Comparison of ENCODE assay signal across 25 mouse cellular contexts in genomic region chr14:123202848-123203247, GRCm38 (mm10).
DNase-seq lines count a peak whose midpoint lies in the region; ATAC-seq and TF ChIP-seq lines count a peak whose summit lies in the region.
"Had no signal": no experiment of that assay in that cellular context is flagged by ENCODE, and none has a peak within 500 bp of the region (broad histone marks: within the 10 kb centered on the region; RNA-seq: fewer than 3 reads in every experiment).

No protein-coding gene starts in this region.

- no peak overlapping the region for H3K4me2 ChIP-seq in hindbrain, embryonic 13.5 days
- no peak overlapping the region; the same call in 1 of the 2 replicates for H3K4me2 ChIP-seq in lung, embryonic 14.5 days
- H3K4me2 ChIP-seq: embryonic facial prominence, embryonic 12.5 days; midbrain, embryonic 13.5 days had no signal

- no peak for DNase-seq in hindbrain, embryonic 10.5 days (ENCODE audit: low spot score)
- no peak for DNase-seq in lung, embryonic 14.5 days
- DNase-seq in lung, adult 2 months, result no peak
- DNase-seq in MEL (ENCODE audit: low read depth, low spot score) (peak; percentile 56), MEL-GATA-1-ER (ENCODE audit: extremely low read depth, low read depth) (peak; percentile 32)
- no peak for DNase-seq in kidney, adult 9 months
- no peak for DNase-seq in adrenal gland, adult 18-20 months (ENCODE audit: low spot score in 2 of 2)
- DNase-seq: adrenal gland, postnatal 14 days; B cell, adult 2 months; cerebellum, adult 11-12 months; cerebellum, adult 9-11 months; embryo, embryonic 11 days; gastrocnemius, postnatal 10 days; kidney, adult 2 months; kidney, postnatal 10 days; liver; lung, postnatal 4 days had no signal

- no peak for ATAC-seq in hindbrain, embryonic 13.5 days (ENCODE audit: low FRiP score)
- no peak for ATAC-seq in lung, embryonic 14.5 days (ENCODE audit: insufficient read depth)
- ATAC-seq: intestine, embryonic 15.5 days had no signal

- H3K79me2 ChIP-seq in MEL (ENCODE audit: control insufficient read depth, insufficient read depth, low read length, poor library complexity), result no peaks in the 10 kb centered on the region

- peaks cover 21% of the 10 kb centered on the region for H3K4me1 ChIP-seq in hindbrain, embryonic 13.5 days (replicated peaks)
- no peaks in the 10 kb centered on the region for H3K4me1 ChIP-seq in hindbrain, embryonic 10.5 days (replicated peaks)
- H3K4me1 ChIP-seq in lung, embryonic 14.5 days (ENCODE audit: insufficient read depth), result peaks cover 4% of the 10 kb centered on the region; the same call in 1 of the 2 replicates
- no peaks in the 10 kb centered on the region for H3K4me1 ChIP-seq in lung, adult 2 months (ENCODE audit: control insufficient read depth, insufficient read depth, low read length)
- peaks cover 2 to 16% of the 10 kb centered on the region in 2 experiments; a peak in 3 of 4 replicates for H3K4me1 ChIP-seq in MEL (ENCODE audit: control insufficient read depth in 1 of 2, insufficient read depth in 2 of 2, low read length in 2 of 2)
- H3K4me1 ChIP-seq: embryonic facial prominence, embryonic 12.5 days; intestine, embryonic 15.5 days; megakaryocyte, embryonic 14.5 days; stomach, embryonic 15.5 days had no signal

- H3K27me3 ChIP-seq in hindbrain, embryonic 13.5 days, result no peaks in the 10 kb centered on the region
- no peaks in the 10 kb centered on the region for H3K27me3 ChIP-seq in hindbrain, embryonic 10.5 days (ENCODE audit: insufficient read depth, poor library complexity, severe bottlenecking)
- no peaks in the 10 kb centered on the region for H3K27me3 ChIP-seq in lung, embryonic 14.5 days (ENCODE audit: insufficient read depth, low read length)
- H3K27me3 ChIP-seq in MEL (ENCODE audit: control insufficient read depth in 1 of 2, insufficient read depth in 2 of 2, low read length in 2 of 2), result no peaks in the 10 kb centered on the region; a peak in 1 of 4 replicates
- H3K27me3 ChIP-seq: embryonic facial prominence, embryonic 12.5 days; heart, embryonic 13.5 days; intestine, embryonic 15.5 days; megakaryocyte, embryonic 14.5 days; midbrain, embryonic 13.5 days; stomach, embryonic 15.5 days had no signal

- no peak for TF ChIP-seq RAD21 in MEL (IDR thresholded peaks at IDR 0.05; ENCODE audit: low read depth, low read length)

- no peak overlapping the region for H3K9ac ChIP-seq in hindbrain, embryonic 13.5 days
- no peak overlapping the region for H3K9ac ChIP-seq in lung, embryonic 14.5 days
- H3K9ac ChIP-seq in MEL (ENCODE audit: control insufficient read depth, low read depth, low read length, poor library complexity, severe bottlenecking), result no peak overlapping the region
- H3K9ac ChIP-seq: embryonic facial prominence, embryonic 12.5 days; heart, embryonic 13.5 days; intestine, embryonic 15.5 days; liver, embryonic 14.5 days; midbrain, embryonic 13.5 days; stomach, embryonic 15.5 days had no signal

- no peak for TF ChIP-seq CTCF in lung, embryonic 14.5 days (IDR thresholded peaks at IDR 0.05; ENCODE audit: low read depth)
- TF ChIP-seq CTCF in lung, adult 2 months (IDR thresholded peaks at IDR 0.05; ENCODE audit: insufficient read depth, low read length), result no peak
- TF ChIP-seq CTCF in MEL (IDR thresholded peaks at IDR 0.05 in 2 of 3, conservative IDR thresholded peaks at IDR 0.05 in 1 of 3; ENCODE audit: control insufficient read depth in 1 of 3, insufficient read depth in 1 of 3, low read depth in 2 of 3, low read length in 3 of 3, poor library complexity in 1 of 3, severe bottlenecking in 1 of 3), result no peak

- H3K27ac ChIP-seq in hindbrain, embryonic 13.5 days, result peak overlapping the region; percentile 78; the same call in 1 of the 2 replicates
- no peak overlapping the region for H3K27ac ChIP-seq in hindbrain, embryonic 10.5 days
- H3K27ac ChIP-seq in lung, embryonic 14.5 days (ENCODE audit: low read depth), result 0 out of 2 replicates have a peak overlapping the region, but pooled peaks have one; percentile 10
- H3K27ac ChIP-seq in MEL (ENCODE audit: control insufficient read depth, low read depth, low read length), result no peak overlapping the region
- H3K27ac ChIP-seq: embryonic facial prominence, embryonic 12.5 days; intestine, embryonic 15.5 days; liver, embryonic 14.5 days; midbrain, embryonic 13.5 days; stomach, embryonic 15.5 days had no signal

- TF ChIP-seq POLR2A in lung, adult 2 months (IDR thresholded peaks at IDR 0.05; ENCODE audit: borderline replicate concordance, extremely low read depth, low read depth, low read length), result no peak
- no peak for TF ChIP-seq POLR2A in MEL (IDR thresholded peaks at IDR 0.05; ENCODE audit: control insufficient read depth in 1 of 2, insufficient read depth in 1 of 2, low read depth in 1 of 2, low read length in 2 of 2, poor library complexity in 1 of 2)

- TF ChIP-seq EP300 in MEL (IDR thresholded peaks at IDR 0.05; ENCODE audit: low read depth in 1 of 2, low read length in 2 of 2), result peak; percentile 80 to 86

- no peaks in the 10 kb centered on the region for H3K36me3 ChIP-seq in hindbrain, embryonic 13.5 days
- no peaks in the 10 kb centered on the region for H3K36me3 ChIP-seq in hindbrain, embryonic 10.5 days
- H3K36me3 ChIP-seq in lung, embryonic 14.5 days (ENCODE audit: insufficient read depth), result no peaks in the 10 kb centered on the region
- peaks cover 0 to 6% of the 10 kb centered on the region in 2 experiments; a peak in 2 of 4 replicates for H3K36me3 ChIP-seq in MEL (ENCODE audit: control insufficient read depth in 1 of 2, insufficient read depth in 2 of 2, low read length in 2 of 2)
- H3K36me3 ChIP-seq: embryonic facial prominence, embryonic 12.5 days; heart, embryonic 13.5 days; intestine, embryonic 15.5 days; midbrain, embryonic 13.5 days; stomach, embryonic 15.5 days had no signal

- H3K4me3 ChIP-seq in hindbrain, embryonic 13.5 days, result no peak overlapping the region
- no peak overlapping the region for H3K4me3 ChIP-seq in hindbrain, embryonic 10.5 days
- no peak overlapping the region for H3K4me3 ChIP-seq in lung, embryonic 14.5 days (ENCODE audit: low read depth, low read length)
- H3K4me3 ChIP-seq in lung, adult 2 months (replicated peaks; ENCODE audit: extremely low read depth, low read depth, low read length), result no peak overlapping the region
- H3K4me3 ChIP-seq in MEL (ENCODE audit: control insufficient read depth in 1 of 2, insufficient read depth in 1 of 2, low read depth in 2 of 2, low read length in 2 of 2), result no peak overlapping the region
- H3K4me3 ChIP-seq: embryonic facial prominence, embryonic 12.5 days; intestine, embryonic 15.5 days; megakaryocyte, embryonic 14.5 days; midbrain, embryonic 13.5 days; stomach, embryonic 15.5 days had no signal

- 67% methylated on average over 2 of the region's 2 CpGs for WGBS in hindbrain, embryonic 13.5 days
- WGBS in hindbrain, embryonic 10.5 days, result 85% methylated on average over 2 of the region's 2 CpGs
- 48% methylated on average over 2 of the region's 2 CpGs for WGBS in lung, embryonic 14.5 days
- WGBS in lung, adult 2 months, result 53% methylated on average over 2 of the region's 2 CpGs

- no peaks in the 10 kb centered on the region for H3K9me3 ChIP-seq in hindbrain, embryonic 13.5 days
- no peaks in the 10 kb centered on the region for H3K9me3 ChIP-seq in hindbrain, embryonic 10.5 days
- no peaks in the 10 kb centered on the region for H3K9me3 ChIP-seq in lung, embryonic 14.5 days (ENCODE audit: low read depth, low read length)
- no peaks in the 10 kb centered on the region for H3K9me3 ChIP-seq in MEL (replicated peaks; ENCODE audit: insufficient read depth, low read length)
- H3K9me3 ChIP-seq: embryonic facial prominence, embryonic 12.5 days; heart, embryonic 13.5 days; intestine, embryonic 15.5 days; megakaryocyte, embryonic 14.5 days; midbrain, embryonic 13.5 days; stomach, embryonic 15.5 days had no signal

TF ChIP-seq in MEL, 35 proteins besides CTCF, POLR2A, EP300 and RAD21 (continues in another document):
- TF ChIP-seq MXI1 (IDR thresholded peaks at IDR 0.05; ENCODE audit: low read depth, low read length) (0 out of 2 replicates have a peak, but pooled peaks have one; percentile 11), MYB (IDR thresholded peaks at IDR 0.05; ENCODE audit: low read depth, low read length) (peak; percentile 57; the same call in 1 of the 2 replicates), NELFE (IDR thresholded peaks at IDR 0.05; ENCODE audit: low read depth, low read length) (no peak), ZMIZ1 (IDR thresholded peaks at IDR 0.05; ENCODE audit: low read depth, low read length) (no peak), E2F4 (IDR thresholded peaks at IDR 0.05; ENCODE audit: borderline replicate concordance, low read depth, low read length) (no peak), RCOR1 (IDR thresholded peaks at IDR 0.05; ENCODE audit: low read depth, low read length) (peak; percentile 81), MYC (IDR thresholded peaks at IDR 0.05; ENCODE audit: low read depth, low read length) (no peak), SIN3A (IDR thresholded peaks at IDR 0.05; ENCODE audit: low read length) (peak; percentile 53), MEF2A (IDR thresholded peaks at IDR 0.05; ENCODE audit: extremely low read depth, insufficient replicate concordance, low read depth, low read length, poor library complexity, severe bottlenecking) (no peak), USF1 (IDR thresholded peaks at IDR 0.05; ENCODE audit: low read depth, low read length) (no peak), JUND (IDR thresholded peaks at IDR 0.05; ENCODE audit: low read depth, low read length) (peak; percentile 90), GATA1 (IDR thresholded peaks at IDR 0.05; ENCODE audit: low read depth, low read length) (peak; percentile 68), ZKSCAN1 (IDR thresholded peaks at IDR 0.05; ENCODE audit: low read depth, low read length) (no peak), NRF1 (IDR thresholded peaks at IDR 0.05; ENCODE audit: insufficient read depth, low read depth, low read length, poor library complexity, severe bottlenecking) (no peak), TCF12 (IDR thresholded peaks at IDR 0.05; ENCODE audit: low read depth, low read length) (peak; percentile 83), CHD2 (IDR thresholded peaks at IDR 0.05; ENCODE audit: low read length) (no peak), GABPA (IDR thresholded peaks at IDR 0.05; ENCODE audit: low read depth, low read length) (no peak), MAFK (IDR thresholded peaks at IDR 0.05; ENCODE audit: borderline replicate concordance, low read depth, low read length) (no peak; the same call in 1 of the 2 replicates), MAX (IDR thresholded peaks at IDR 0.05; ENCODE audit: low read length) (no peak), USF2 (IDR thresholded peaks at IDR 0.05; ENCODE audit: borderline replicate concordance in 1 of 2, insufficient read depth in 1 of 2, low read depth in 1 of 2, low read length in 2 of 2) (no peak), ETS1 (IDR thresholded peaks at IDR 0.05; ENCODE audit: low read depth, low read length) (peak; percentile 86), UBTF (IDR thresholded peaks at IDR 0.05; ENCODE audit: borderline replicate concordance, insufficient read depth, low read depth, low read length) (no peak), KAT2A (conservative IDR thresholded peaks at IDR 0.05; ENCODE audit: low read depth, low read length) (no peak), ELF1 (IDR thresholded peaks at IDR 0.05; ENCODE audit: low read depth, low read length) (no peak)

Comparison
In these comparisons a context has a peak if more than half of its experiments do, and no peak if none do; other contexts are left out.
1. H3K27ac ChIP-seq: peak in hindbrain, embryonic 13.5 days (single experiment) and lung, embryonic 14.5 days (single experiment); none in hindbrain, embryonic 10.5 days (single experiment) and MEL (single experiment).
2. DNase-seq: peak in MEL (single experiment) and MEL-GATA-1-ER (single experiment); none in hindbrain, embryonic 10.5 days (single experiment), lung, embryonic 14.5 days (single experiment), lung, adult 2 months (single experiment), kidney, adult 9 months (single experiment) and adrenal gland, adult 18-20 months (0 of 2).